Mouse (Mus musculus) kidney, embryonic 15.5 days (tissue): ENCODE measurements at regions not wholly inside any gene's neighbourhood (a gene's known extent, or its start where the extent isn't known, plus 50 kb on each side); places are given as distances from the start of the nearest gene placed in this dataset.

Experiments
- ATAC-seq: fragments of 200-750 bp; cut with Nextera tagmentation; replicated peaks from 2 replicates; pipeline ENCODE4 v1.8.0; 2017; ENCODE audit warnings: moderate TSS enrichment; ENCODE audit not compliant: low FRiP score
- H3K27ac ChIP-seq: fragments of 300-500 bp; sonication (generic); 2 replicates; pipeline ENCODE4 v1.5.1; 2015; ENCODE audit warnings: mild to moderate bottlenecking, inconsistent platforms
- H3K27me3 ChIP-seq: fragments of 300-500 bp; sonication (generic); 2 replicates; pipeline ENCODE4 v1.6.1; 2015; ENCODE audit warnings: inconsistent platforms
- H3K36me3 ChIP-seq: fragments of 300-500 bp; sonication (generic); 2 replicates; pipeline ENCODE4 v1.6.1; 2015; ENCODE audit warnings: inconsistent platforms
- H3K4me1 ChIP-seq: fragments of 300-500 bp; sonication (generic); 2 replicates; pipeline ENCODE4 v1.6.1; 2015; ENCODE audit warnings: inconsistent platforms
- H3K4me2 ChIP-seq: fragments of 300-500 bp; sonication (generic); 2 replicates; pipeline ENCODE4 v1.6.1; 2015; ENCODE audit warnings: moderate library complexity, mild to moderate bottlenecking, inconsistent platforms
- H3K4me3 ChIP-seq: fragments of 300-500 bp; sonication (generic); replicated peaks from 2 replicates; pipeline ENCODE4 v1.5.1; 2015; ENCODE audit warnings: mild to moderate bottlenecking, inconsistent platforms
- H3K9ac ChIP-seq: fragments of 300-500 bp; sonication (generic); 2 replicates; pipeline ENCODE4 v1.6.1; 2015; ENCODE audit warnings: mild to moderate bottlenecking, inconsistent platforms
- H3K9me3 ChIP-seq: fragments of 300-500 bp; sonication (generic); replicated peaks from 2 replicates; pipeline ENCODE4 v1.6.1; 2016; ENCODE audit warnings: inconsistent platforms
- WGBS: fragments of 180-500 bp; shearing (Covaris S2); methylation state at CpG from one replicate; pipeline ENCODE4 v1.1.7; 2015; ENCODE audit warnings: mixed read lengths; 5-methylcytosine and 5-hydroxymethylcytosine counted together

GRCm38 (mm10) chr16:74730169-74730794 lies 318.7 kb upstream of the Robo2 start:
- Histone ChIP-seq H3K4me1 (no peaks in the 10 kb centered on the region), H3K9me3 (no peaks in the 10 kb centered on the region), H3K36me3 (no peaks in the 10 kb centered on the region), H3K4me3 (no peak overlapping the region), H3K4me2 (no peak overlapping the region), H3K9ac (no peak overlapping the region), H3K27ac (no peak overlapping the region), H3K27me3 (no peaks in the 10 kb centered on the region)
- 78% methylated on average over 3 of the region's 3 CpGs for WGBS
- ATAC-seq: no peak

- Histone ChIP-seq H3K9me3 (no peaks in the 10 kb centered on the region), H3K27me3 (no peaks in the 10 kb centered on the region), H3K36me3 (no peaks in the 10 kb centered on the region), H3K4me1 (no peaks in the 10 kb centered on the region), H3K27ac (no peak overlapping the region), H3K4me3 (no peak overlapping the region), H3K4me2 (no peak overlapping the region), H3K9ac (no peak overlapping the region)
- ATAC-seq: no peak
- 29% methylated on average over 1 of the region's 1 CpGs for WGBS
These were observed 311.6 kb upstream of the Robo2 start for GRCm38 (mm10) chr16:74723217-74723616.

- H3K4me3 ChIP-seq: no peak overlapping the region
- no peaks in the 10 kb centered on the region for H3K27me3 ChIP-seq
- WGBS: 63% methylated on average over 2 of the region's 2 CpGs
- ATAC-seq: no peak
- no peak overlapping the region for H3K27ac ChIP-seq
- no peaks in the 10 kb centered on the region for H3K36me3 ChIP-seq
- no peaks in the 10 kb centered on the region for H3K9me3 ChIP-seq
- H3K4me1 ChIP-seq: 0 out of 2 replicates have a peak, but pooled peaks cover 2% of the 10 kb centered on the region
- H3K4me2 ChIP-seq: no peak overlapping the region
- no peak overlapping the region for H3K9ac ChIP-seq
These were observed 306.5 kb upstream of the Robo2 start for GRCm38 (mm10) chr16:74718154-74718553.

- no peak overlapping the region for H3K4me2 ChIP-seq
- H3K4me3 ChIP-seq: no peak overlapping the region
- no peak overlapping the region for H3K9ac ChIP-seq
- WGBS: 71% methylated on average over 1 of the region's 1 CpGs
- no peaks in the 10 kb centered on the region for H3K27me3 ChIP-seq
- 0 out of 2 replicates have a peak, but pooled peaks cover 2% of the 10 kb centered on the region for H3K4me1 ChIP-seq
- ATAC-seq: peak; percentile 72
- no peaks in the 10 kb centered on the region for H3K36me3 ChIP-seq
- H3K9me3 ChIP-seq: no peaks in the 10 kb centered on the region
- no peak overlapping the region for H3K27ac ChIP-seq
These were observed 306.0 kb upstream of the Robo2 start for GRCm38 (mm10) chr16:74717622-74718021.

- 28% methylated on average over 1 of the region's 1 CpGs for WGBS
- no peak overlapping the region for H3K27ac ChIP-seq
- H3K36me3 ChIP-seq: no peaks in the 10 kb centered on the region
- H3K4me3 ChIP-seq: no peak overlapping the region
- H3K9me3 ChIP-seq: no peaks in the 10 kb centered on the region
- 0 out of 2 replicates have a peak, but pooled peaks cover 2% of the 10 kb centered on the region for H3K4me1 ChIP-seq
- H3K4me2 ChIP-seq: no peak overlapping the region
- no peaks in the 10 kb centered on the region for H3K27me3 ChIP-seq
- ATAC-seq: no peak
- H3K9ac ChIP-seq: no peak overlapping the region
These were observed 303.3 kb upstream of the Robo2 start for GRCm38 (mm10) chr16:74714950-74715349.

GRCm38 (mm10) chr16:74712515-74712914 lies 300.9 kb upstream of the Robo2 start:
- no peaks in the 10 kb centered on the region for H3K27me3 ChIP-seq

GRCm38 (mm10) chr16:74702067-74702466 lies 290.4 kb upstream of the Robo2 start:
- no peaks in the 10 kb centered on the region for H3K27me3 ChIP-seq
- H3K27ac ChIP-seq: no peak overlapping the region
- H3K9ac ChIP-seq: no peak overlapping the region
- no peak overlapping the region for H3K4me3 ChIP-seq
- peak; percentile 77 for ATAC-seq
- WGBS: 52% methylated on average over 3 of the region's 3 CpGs
- H3K9me3 ChIP-seq: no peaks in the 10 kb centered on the region
- no peaks in the 10 kb centered on the region for H3K4me1 ChIP-seq
- H3K4me2 ChIP-seq: no peak overlapping the region
- no peaks in the 10 kb centered on the region for H3K36me3 ChIP-seq

More at GRCm38 (mm10) chr16:74712515-74712914, 300.9 kb upstream of the Robo2 start:
- Histone ChIP-seq H3K9ac (no peak overlapping the region), H3K4me1 (0 out of 2 replicates have a peak, but pooled peaks cover 2% of the 10 kb centered on the region), H3K9me3 (no peaks in the 10 kb centered on the region), H3K4me2 (no peak overlapping the region), H3K27ac (no peak overlapping the region), H3K4me3 (no peak overlapping the region), H3K36me3 (no peaks in the 10 kb centered on the region)
- peak; percentile 56; the same call in 1 of the 2 replicates for ATAC-seq
- 43% methylated on average over 6 of the region's 6 CpGs for WGBS

- H3K4me2 ChIP-seq: no peak overlapping the region
- ATAC-seq: no peak
- WGBS: 19% methylated on average over 3 of the region's 3 CpGs
- no peaks in the 10 kb centered on the region for H3K4me1 ChIP-seq
- no peak overlapping the region for H3K9ac ChIP-seq
- H3K27me3 ChIP-seq: no peaks in the 10 kb centered on the region
- H3K36me3 ChIP-seq: no peaks in the 10 kb centered on the region
- no peaks in the 10 kb centered on the region for H3K9me3 ChIP-seq
- no peak overlapping the region for H3K27ac ChIP-seq
- H3K4me3 ChIP-seq: no peak overlapping the region
These were observed 271.7 kb upstream of the Robo2 start for GRCm38 (mm10) chr16:74683371-74683770.

GRCm38 (mm10) chr16:74675586-74675985 lies 264.0 kb upstream of the Robo2 start:
- Histone ChIP-seq H3K4me2 (no peak overlapping the region), H3K9me3 (no peaks in the 10 kb centered on the region), H3K4me3 (no peak overlapping the region), H3K27ac (no peak overlapping the region), H3K4me1 (no peaks in the 10 kb centered on the region), H3K9ac (no peak overlapping the region), H3K27me3 (no peaks in the 10 kb centered on the region), H3K36me3 (no peaks in the 10 kb centered on the region)
- ATAC-seq: no peak

GRCm38 (mm10) chr16:74671466-74671865 lies 259.8 kb upstream of the Robo2 start:
- Histone ChIP-seq H3K27ac (no peak overlapping the region), H3K4me3 (no peak overlapping the region), H3K27me3 (no peaks in the 10 kb centered on the region), H3K4me1 (no peaks in the 10 kb centered on the region), H3K4me2 (no peak overlapping the region), H3K36me3 (no peaks in the 10 kb centered on the region), H3K9ac (no peak overlapping the region), H3K9me3 (no peaks in the 10 kb centered on the region)
- ATAC-seq: no peak
- WGBS: 93% methylated on average over 3 of the region's 3 CpGs

- Histone ChIP-seq H3K4me3 (no peak overlapping the region), H3K4me2 (no peak overlapping the region), H3K36me3 (no peaks in the 10 kb centered on the region), H3K27me3 (no peaks in the 10 kb centered on the region), H3K4me1 (no peaks in the 10 kb centered on the region), H3K9me3 (no peaks in the 10 kb centered on the region), H3K27ac (no peak overlapping the region), H3K9ac (no peak overlapping the region)
- ATAC-seq: no peak
- 80% methylated on average over 1 of the region's 1 CpGs for WGBS
These were observed 252.7 kb upstream of the Robo2 start for GRCm38 (mm10) chr16:74664337-74664736.

- 87% methylated on average over 3 of the region's 3 CpGs for WGBS
- H3K9ac ChIP-seq: no peak overlapping the region
- ATAC-seq: no peak
These were observed 239.6 kb upstream of the Robo2 start for GRCm38 (mm10) chr16:74651244-74651643.

GRCm38 (mm10) chr16:74649207-74649606 lies 237.6 kb upstream of the Robo2 start:
- Histone ChIP-seq H3K4me1 (no peaks in the 10 kb centered on the region), H3K9ac (no peak overlapping the region), H3K4me2 (no peak overlapping the region), H3K27ac (no peak overlapping the region), H3K4me3 (no peak overlapping the region), H3K27me3 (no peaks in the 10 kb centered on the region), H3K36me3 (no peaks in the 10 kb centered on the region), H3K9me3 (no peaks in the 10 kb centered on the region)
- ATAC-seq: no peak
- WGBS: 90% methylated on average over 2 of the region's 2 CpGs

More at GRCm38 (mm10) chr16:74651244-74651643, 239.6 kb upstream of the Robo2 start:
- H3K4me2 ChIP-seq: no peak overlapping the region
- H3K4me3 ChIP-seq: no peak overlapping the region
- no peaks in the 10 kb centered on the region for H3K36me3 ChIP-seq
- no peak overlapping the region for H3K27ac ChIP-seq
- H3K27me3 ChIP-seq: no peaks in the 10 kb centered on the region
- H3K4me1 ChIP-seq: no peaks in the 10 kb centered on the region
- H3K9me3 ChIP-seq: 0 out of 2 replicates have a peak, but pooled peaks cover 1% of the 10 kb centered on the region
